Mouse (Mus musculus) cerebellum, adult 9-11 months (tissue): ENCODE results near the gene Ctnnal1.

Experiments
- DNase-seq: peaks from one replicate; pipeline ENCODE4 v3.0.0; 2022

The Ctnnal1 gene

DNA sequence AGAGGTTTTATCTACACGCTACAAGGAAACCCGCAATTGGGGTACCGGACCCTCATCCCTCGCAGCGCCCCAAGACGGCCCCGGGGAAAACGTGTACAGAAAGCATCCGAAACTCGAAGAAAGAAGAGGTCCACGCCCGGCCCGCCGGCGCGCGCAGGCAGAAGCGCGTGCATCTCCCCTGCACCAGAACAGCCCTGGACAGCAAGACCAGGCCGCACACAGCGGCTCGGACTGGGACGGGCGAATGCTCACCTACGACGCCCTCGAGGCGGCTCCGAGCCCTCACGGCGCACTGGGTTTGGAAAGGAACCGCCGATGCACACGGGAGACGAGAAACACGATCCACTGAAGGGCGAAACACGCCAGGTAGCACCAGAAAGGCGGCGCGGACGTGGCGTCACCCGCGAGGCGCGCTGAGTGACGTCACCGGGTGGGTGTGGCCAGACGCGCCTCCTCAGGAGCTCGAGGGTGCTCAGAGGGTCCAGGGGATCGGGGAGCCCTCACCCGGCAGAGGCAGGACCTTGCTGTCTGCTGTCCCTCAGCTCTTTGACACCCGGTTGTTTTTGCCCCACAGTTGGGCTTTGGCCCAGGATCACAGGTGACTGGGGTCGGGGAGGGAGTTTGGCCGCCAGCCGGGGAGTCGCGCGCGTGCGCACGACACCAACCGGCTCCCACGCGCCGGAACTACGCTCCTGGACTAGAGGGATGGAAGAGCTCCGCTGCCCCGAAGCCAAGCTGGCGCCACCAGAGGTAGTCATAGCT, 62.9 kb downstream of the Ctnnal1 start, which contains the start of the genes Elp1 and Fam206a:
TSS of gene Elp1 (minus strand) at position 425 of the 762 bp plus-strand sequence.
TSS of gene Fam206a (plus strand) at position 439 of the 762 bp plus-strand sequence.
- peak; percentile 94 for DNase-seq

DNA sequence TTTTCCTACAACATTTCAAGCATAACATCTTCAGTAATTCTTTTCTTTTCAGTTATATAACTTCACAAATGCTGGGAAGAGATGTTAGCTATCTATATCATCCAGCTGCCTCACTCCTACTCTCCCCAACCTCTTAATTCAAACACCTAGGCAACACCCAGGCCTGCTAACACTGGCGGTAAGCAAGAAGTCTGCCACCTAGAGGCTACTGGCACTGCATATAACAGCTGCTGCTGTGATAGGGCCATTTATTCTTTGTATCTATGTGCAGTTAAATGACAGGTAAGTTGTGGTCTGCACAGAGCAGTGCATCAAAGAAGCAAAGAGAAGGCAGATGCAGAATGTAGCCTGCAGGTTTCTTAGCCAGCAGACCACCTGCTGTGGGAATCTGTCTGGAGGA, 73.6 kb downstream of the Ctnnal1 start:
- no peak for DNase-seq

GRCm38 (mm10) chr4:56771065-56771464, 93.9 kb downstream of the Ctnnal1 start:
- no peak for DNase-seq

DNA sequence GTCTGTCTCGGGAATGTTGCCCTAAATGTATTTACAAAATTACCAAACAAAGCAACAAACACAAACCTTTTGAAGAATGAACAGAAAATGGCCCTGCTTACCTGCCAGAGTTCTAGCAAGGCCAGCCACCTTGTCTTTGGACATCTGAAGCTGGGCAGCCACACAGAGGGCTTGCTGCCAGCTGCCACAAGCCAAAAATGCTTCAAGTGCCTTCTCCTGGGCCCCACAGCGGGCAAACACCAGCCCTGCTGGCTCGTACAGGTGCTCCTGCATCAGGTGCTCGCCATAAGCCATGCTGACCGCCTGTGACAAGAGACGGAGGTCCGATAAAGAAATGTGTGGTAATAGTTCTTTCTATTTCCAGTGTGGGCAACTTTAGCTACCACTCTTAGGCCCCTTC, 96.1 kb downstream of the Ctnnal1 start:
- no peak for DNase-seq

GRCm38 (mm10) chr4:56767861-56768284, 97.1 kb downstream of the Ctnnal1 start:
- DNase-seq = no peak
